Mouse (Mus musculus): ENCODE results near the gene Lamtor2.

Gene Lamtor2

GRCm38 (mm10) chr3:88523027-88523426 lies 29.8 kb downstream of the Lamtor2 start:
- DNase-seq, result no peak

GRCm38 (mm10) chr3:88521803-88522331 lies 31.0 kb downstream of the Lamtor2 start:
- peak; percentile 61 for DNase-seq

- DNase-seq, result no peak
These were observed 31.7 kb downstream of the Lamtor2 start for GRCm38 (mm10) chr3:88521156-88521555.

- no peak for DNase-seq
These were observed 32.8 kb downstream of the Lamtor2 start for GRCm38 (mm10) chr3:88520078-88520477.

- no peak for DNase-seq
These were observed 34.5 kb downstream of the Lamtor2 start for GRCm38 (mm10) chr3:88518411-88518810.

GRCm38 (mm10) chr3:88516407-88516806 lies 36.5 kb downstream of the Lamtor2 start:
- no peak for DNase-seq

GRCm38 (mm10) chr3:88515095-88515386 lies 37.8 kb downstream of the Lamtor2 start:
- DNase-seq, result no peak

- DNase-seq, result no peak
These were observed 38.4 kb downstream of the Lamtor2 start for GRCm38 (mm10) chr3:88514231-88515094.

GRCm38 (mm10) chr3:88513546-88514115 lies 39.2 kb downstream of the Lamtor2 start:
- DNase-seq, result no peak

- no peak for DNase-seq
These were observed 39.9 kb downstream of the Lamtor2 start for GRCm38 (mm10) chr3:88512896-88513545.

GRCm38 (mm10) chr3:88512141-88512895 lies 40.6 kb downstream of the Lamtor2 start:
- no peak for DNase-seq

GRCm38 (mm10) chr3:88511559-88511958 lies 41.3 kb downstream of the Lamtor2 start:
- DNase-seq, result no peak

- no peak for DNase-seq
These were observed 42.2 kb downstream of the Lamtor2 start for GRCm38 (mm10) chr3:88510421-88511289.

GRCm38 (mm10) chr3:88509692-88510420 lies 43.0 kb downstream of the Lamtor2 start, which contains the start of gene Lmna:
Lmna (minus strand) TSS chr3:88509956.
- peak; percentile 86 for DNase-seq

GRCm38 (mm10) chr3:88509250-88509649 lies 43.6 kb downstream of the Lamtor2 start:
- DNase-seq, result no peak

- no peak for DNase-seq
These were observed 47.1 kb downstream of the Lamtor2 start for GRCm38 (mm10) chr3:88505765-88506164.

- no peak for DNase-seq
These were observed 47.8 kb downstream of the Lamtor2 start for GRCm38 (mm10) chr3:88505081-88505480.

- DNase-seq, result no peak
These were observed 48.8 kb downstream of the Lamtor2 start for GRCm38 (mm10) chr3:88503881-88504746.

- no peak for DNase-seq
These were observed 49.4 kb downstream of the Lamtor2 start for GRCm38 (mm10) chr3:88503505-88503863.

All from right cerebral cortex, postnatal 4 days (tissue).